Mouse (Mus musculus) olfactory bulb, adult 2 months (tissue): ENCODE results near the gene Gm10842. TPM values are rescaled to one million over a fixed set of nuclear protein-coding genes. Genes with fewer than 3 reads are reported as not detected.

ENCODE experiments used
- H3K27ac ChIP-seq: fragments of 200-500 bp; 2 replicates; pipeline ENCODE4 v1.5.1; 2012; ENCODE audit warnings: low read depth, low read length; ENCODE audit not compliant: insufficient read depth
- H3K4me1 ChIP-seq: fragments of 200-500 bp; 2 replicates; pipeline ENCODE4 v1.6.1; 2012; ENCODE audit warnings: low read length; ENCODE audit not compliant: control insufficient read depth, insufficient read depth
- H3K4me3 ChIP-seq: fragments of 200-500 bp; 2 replicates; pipeline ENCODE4 v1.5.1; 2012; ENCODE audit warnings: mild to moderate bottlenecking, low read depth, low read length, moderate library complexity; ENCODE audit not compliant: insufficient read depth
- CTCF ChIP-seq: fragments of 200-500 bp; IDR thresholded peaks from 2 replicates; pipeline ENCODE4 v1.5.1; 2012; ENCODE audit warnings: low read depth, mild to moderate bottlenecking, low read length, moderate library complexity; ENCODE audit not compliant: insufficient read depth
- POLR2A ChIP-seq: fragments of 200-500 bp; IDR thresholded peaks from 2 replicates; pipeline ENCODE4 v1.6.1; 2012; ENCODE audit warnings: mild to moderate bottlenecking, low read depth, low read length, moderate library complexity; ENCODE audit not compliant: insufficient read depth
- WGBS: fragments of 180-500 bp; shearing (Covaris S2); methylation state at CpG from one replicate; pipeline ENCODE4 v1.1.7; 2018; 5-methylcytosine and 5-hydroxymethylcytosine counted together
- polyA plus RNA-seq: library from polyadenylated mRNA; stranded (reverse); fragments of >200 nt; gene quantifications from 2 replicates; pipeline ENCODE4 v1.2.4, GENCODE M21; 2012; ENCODE audit warnings: low replicate concordance; ENCODE audit not compliant: missing spikeins, insufficient read depth, insufficient read length

The Gm10842 gene
- polyA plus RNA-seq, 1 experiment: not detected

DNA sequence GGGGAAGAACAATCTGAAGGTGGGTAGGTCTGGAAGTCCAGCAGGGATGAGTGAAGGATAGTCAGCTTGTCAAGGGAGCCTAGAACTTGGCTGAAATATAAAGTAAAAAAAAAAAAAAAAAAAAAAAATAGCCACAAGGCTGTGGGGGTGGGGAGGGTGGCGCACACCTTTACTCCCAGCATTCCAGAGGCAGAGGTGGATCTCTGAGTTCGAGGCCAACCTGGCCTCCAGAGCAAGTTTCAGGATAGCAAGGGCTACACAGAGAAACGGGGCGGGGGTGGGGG is 5.3 kb downstream of the Gm10842 start:
- 80% methylated on average over 3 of the region's 4 CpGs for WGBS
- TF ChIP-seq POLR2A (no peak), CTCF (no peak)
- Histone ChIP-seq H3K4me1 (peaks cover 7% of the 10 kb centered on the region; the same call in 1 of the 2 replicates), H3K27ac (no peak overlapping the region), H3K4me3 (no peak overlapping the region)

DNA sequence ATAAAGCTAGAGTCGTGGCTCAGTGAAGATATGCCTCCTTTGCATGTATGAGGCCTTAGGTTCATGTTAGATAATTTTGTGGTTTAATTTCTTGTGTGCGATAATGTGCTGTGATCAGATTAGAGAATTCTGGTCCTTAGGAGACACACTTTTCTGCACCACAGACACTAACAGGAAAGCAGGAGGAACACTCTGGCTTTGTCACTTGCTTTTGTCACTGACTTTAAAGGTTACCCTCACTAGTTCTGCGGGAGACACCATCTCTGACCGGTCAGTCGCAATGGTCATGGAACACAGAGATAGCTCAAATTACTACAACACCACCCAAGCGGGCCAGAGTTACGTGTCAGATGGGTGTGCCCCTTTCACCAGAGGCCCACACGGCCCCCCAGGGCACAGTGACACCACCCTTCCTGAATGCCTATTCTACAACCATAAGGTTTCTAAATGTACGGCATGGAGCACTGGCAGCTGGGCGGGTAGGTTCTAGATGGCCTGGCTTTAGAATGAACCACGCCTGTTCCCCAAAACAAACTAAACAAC is 5.7 kb downstream of the Gm10842 start:
- WGBS: 87% methylated on average over 11 of the region's 11 CpGs
- Histone ChIP-seq H3K4me3 (no peak overlapping the region), H3K27ac (no peak overlapping the region), H3K4me1 (peaks cover 7% of the 10 kb centered on the region; the same call in 1 of the 2 replicates)
- TF ChIP-seq POLR2A (no peak), CTCF (no peak)

DNA sequence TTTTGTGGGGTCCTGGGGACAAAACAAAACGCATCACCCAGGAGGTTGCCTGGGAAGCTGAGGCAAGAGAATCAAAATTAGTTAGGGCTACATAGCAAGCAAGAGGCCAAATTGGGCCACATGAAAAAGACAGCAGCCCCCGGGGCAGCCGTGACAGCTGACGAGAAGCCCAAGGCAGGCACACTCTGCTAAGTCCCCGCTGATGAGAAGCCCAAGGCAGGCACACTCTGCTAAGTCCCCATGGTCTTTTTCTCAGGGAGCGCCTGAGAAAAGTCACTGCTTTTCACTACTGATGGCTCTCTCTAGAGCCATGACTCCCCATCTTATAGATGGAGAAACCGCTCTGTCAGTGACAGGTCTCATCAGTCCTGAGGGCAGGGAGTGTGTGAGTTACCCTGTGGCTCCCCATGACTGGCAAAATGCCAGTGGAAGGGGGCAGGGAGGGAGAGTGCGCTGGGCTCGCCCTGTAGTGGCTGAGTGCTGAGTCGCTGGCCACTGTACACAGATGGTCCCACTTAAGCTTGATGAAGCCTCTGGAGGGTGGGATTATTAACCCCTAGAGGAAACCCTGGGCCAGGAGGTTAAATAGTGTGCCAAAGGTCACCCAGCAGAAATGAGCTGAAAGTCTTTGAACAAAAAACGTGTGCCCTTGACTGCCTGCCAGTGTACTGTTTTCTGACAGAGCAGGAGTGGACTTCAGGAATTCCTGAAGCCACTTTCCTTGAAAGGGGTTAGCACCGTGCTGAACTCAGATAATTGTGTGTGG is 6.6 kb downstream of the Gm10842 start:
- Histone ChIP-seq H3K27ac (no peak overlapping the region), H3K4me1 (peaks cover 7% of the 10 kb centered on the region; the same call in 1 of the 2 replicates), H3K4me3 (no peak overlapping the region)
- no peak for TF ChIP-seq POLR2A
- no peak for TF ChIP-seq CTCF
- 31% methylated on average over 12 of the region's 12 CpGs for WGBS

DNA sequence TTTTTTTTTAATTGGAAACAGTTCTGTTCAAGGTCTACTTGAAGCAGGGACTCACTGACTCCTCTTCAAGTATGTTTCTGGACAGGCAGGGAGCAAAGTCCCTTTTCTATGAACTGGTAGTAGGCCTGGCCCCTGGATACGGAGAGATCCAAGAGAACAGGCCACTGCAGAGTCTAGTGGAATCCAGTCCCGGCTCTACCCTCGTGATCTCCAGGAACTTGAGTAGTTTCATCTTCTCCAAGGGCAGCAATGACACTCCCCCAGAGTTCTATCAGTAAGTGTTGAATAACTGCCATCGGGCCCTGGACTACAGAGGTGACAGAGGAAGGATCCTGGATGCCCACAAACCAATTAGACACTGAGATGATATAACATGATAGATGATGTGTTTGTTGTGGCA is 9.2 kb downstream of the Gm10842 start:
- no peak overlapping the region for H3K4me3 ChIP-seq
- H3K27ac ChIP-seq: no peak overlapping the region
- WGBS: 80% methylated on average over 4 of the region's 4 CpGs
- no peak for TF ChIP-seq CTCF
- no peak for TF ChIP-seq POLR2A
- peaks cover 7% of the 10 kb centered on the region; the same call in 1 of the 2 replicates for H3K4me1 ChIP-seq

DNA sequence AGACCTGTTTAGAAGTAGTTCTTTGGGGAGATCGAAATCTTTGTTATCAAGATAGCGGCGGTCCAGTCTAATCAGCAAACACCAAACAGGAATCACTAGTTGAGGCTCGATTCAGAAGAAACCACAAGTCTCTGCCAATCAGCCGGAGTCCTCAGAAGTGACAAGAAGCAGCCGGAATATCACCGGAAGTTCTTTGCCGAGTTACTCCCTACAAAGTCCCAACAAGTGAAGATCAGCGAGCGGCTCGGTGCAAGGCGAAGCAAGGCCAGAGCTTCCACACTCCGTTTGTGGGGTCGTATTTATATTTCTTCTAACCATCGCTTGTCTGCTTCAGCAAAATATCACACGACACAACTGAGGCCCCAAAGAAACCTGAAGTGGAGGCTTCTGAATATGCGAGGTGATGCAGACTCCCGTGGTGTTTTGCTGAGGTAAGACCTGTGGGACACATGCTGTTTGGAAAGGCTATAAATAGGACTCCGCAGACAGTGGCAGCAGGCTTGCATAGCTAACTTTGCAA is 10.1 kb downstream of the Gm10842 start:
- 86% methylated on average over 19 of the region's 19 CpGs for WGBS
- Histone ChIP-seq H3K27ac (no peak overlapping the region), H3K4me3 (no peak overlapping the region), H3K4me1 (peaks cover under 1% of the 10 kb centered on the region; the same call in 1 of the 2 replicates)
- no peak for TF ChIP-seq POLR2A
- TF ChIP-seq CTCF: no peak

DNA sequence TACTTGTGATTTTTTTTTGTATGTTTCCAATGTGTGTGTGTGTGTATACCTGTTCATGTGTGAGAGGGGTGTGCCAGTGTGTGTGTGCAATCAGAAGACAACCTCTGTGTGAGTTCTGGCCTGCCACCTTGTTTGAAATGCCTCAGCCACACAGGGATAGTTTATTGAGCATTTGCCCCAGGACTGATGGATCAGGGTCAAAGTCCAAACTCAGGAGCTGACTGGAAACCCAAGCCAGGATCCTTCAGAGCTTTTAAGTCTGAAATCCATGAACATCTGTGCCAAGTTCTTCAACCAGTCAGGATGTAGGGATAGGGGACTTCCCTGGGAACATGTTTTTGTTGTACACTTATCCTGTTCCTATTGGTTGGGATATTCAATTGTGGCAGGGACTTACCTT is 11.4 kb downstream of the Gm10842 start:
- Histone ChIP-seq H3K4me3 (no peak overlapping the region), H3K27ac (no peak overlapping the region), H3K4me1 (no peaks in the 10 kb centered on the region)
- no peak for TF ChIP-seq POLR2A
- TF ChIP-seq CTCF: no peak

DNA sequence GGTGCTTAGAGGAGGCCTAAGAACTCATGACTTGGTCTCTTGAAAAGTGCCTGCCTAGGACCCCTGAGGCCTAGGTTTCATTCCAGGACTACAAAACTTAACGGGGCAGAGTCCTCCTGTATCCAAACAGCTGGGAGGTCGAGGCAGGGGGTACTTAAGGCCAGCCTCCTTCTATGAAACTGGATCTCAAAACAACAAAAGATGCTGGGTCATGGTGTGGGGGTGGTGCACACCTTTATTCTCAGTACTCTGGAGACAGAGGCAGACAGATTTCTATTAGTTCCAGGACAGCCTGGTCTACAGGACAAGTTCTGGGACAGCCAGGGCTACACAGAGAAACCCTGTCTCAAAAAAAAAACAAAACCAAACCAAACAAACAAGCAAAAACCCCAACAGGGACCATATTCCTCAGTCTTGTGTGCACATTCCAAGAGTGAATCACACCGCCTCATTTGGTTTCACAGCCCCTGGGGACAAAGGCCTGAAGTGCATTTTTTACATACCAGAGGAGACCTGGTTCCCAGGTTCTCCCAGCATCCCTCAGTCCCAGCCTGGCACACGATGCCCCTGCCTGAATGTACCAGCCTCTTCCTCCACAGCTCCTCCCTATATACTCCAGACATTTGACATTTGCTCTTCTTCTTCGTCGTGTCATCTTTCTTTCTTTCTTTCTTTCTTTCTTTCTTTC is 13.1 kb downstream of the Gm10842 start:
- TF ChIP-seq POLR2A: no peak
- TF ChIP-seq CTCF: no peak
- no peak overlapping the region for H3K27ac ChIP-seq
- H3K4me1 ChIP-seq: no peaks in the 10 kb centered on the region
- 59% methylated on average over 6 of the region's 6 CpGs for WGBS
- no peak overlapping the region for H3K4me3 ChIP-seq

DNA sequence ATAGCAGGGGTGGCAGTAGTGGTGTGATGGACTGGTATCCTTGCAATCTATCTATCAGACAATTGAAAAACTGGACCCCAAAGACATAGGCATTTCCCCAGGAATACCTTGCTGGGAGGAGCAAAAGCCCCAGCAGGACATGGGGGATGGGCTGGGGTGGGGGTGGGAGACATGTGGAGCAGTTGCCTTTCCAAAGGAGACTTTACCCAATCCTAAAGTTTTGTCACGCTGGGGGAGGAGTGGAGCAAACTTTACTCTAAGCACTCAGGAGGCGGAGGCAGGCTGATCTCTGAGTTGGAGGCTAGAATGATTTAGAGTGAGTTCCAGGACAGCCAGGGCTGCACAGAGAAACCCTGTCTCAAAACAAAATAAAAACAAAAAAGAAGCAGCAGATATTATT is 14.7 kb downstream of the Gm10842 start:
- TF ChIP-seq CTCF: no peak
- TF ChIP-seq POLR2A: no peak
- Histone ChIP-seq H3K4me1 (no peaks in the 10 kb centered on the region), H3K4me3 (no peak overlapping the region), H3K27ac (no peak overlapping the region)
- 94% methylated on average over 2 of the region's 2 CpGs for WGBS
